Mouse (Mus musculus) yolk sac, embryonic 10.5 days (tissue): ENCODE data around the gene Rap2c.

Experiments used
- DNase-seq: peaks from one replicate; pipeline ENCODE4 v3.0.0-alpha.2; 2017; ENCODE audit warnings: low spot score

Rap2c gene

DNA sequence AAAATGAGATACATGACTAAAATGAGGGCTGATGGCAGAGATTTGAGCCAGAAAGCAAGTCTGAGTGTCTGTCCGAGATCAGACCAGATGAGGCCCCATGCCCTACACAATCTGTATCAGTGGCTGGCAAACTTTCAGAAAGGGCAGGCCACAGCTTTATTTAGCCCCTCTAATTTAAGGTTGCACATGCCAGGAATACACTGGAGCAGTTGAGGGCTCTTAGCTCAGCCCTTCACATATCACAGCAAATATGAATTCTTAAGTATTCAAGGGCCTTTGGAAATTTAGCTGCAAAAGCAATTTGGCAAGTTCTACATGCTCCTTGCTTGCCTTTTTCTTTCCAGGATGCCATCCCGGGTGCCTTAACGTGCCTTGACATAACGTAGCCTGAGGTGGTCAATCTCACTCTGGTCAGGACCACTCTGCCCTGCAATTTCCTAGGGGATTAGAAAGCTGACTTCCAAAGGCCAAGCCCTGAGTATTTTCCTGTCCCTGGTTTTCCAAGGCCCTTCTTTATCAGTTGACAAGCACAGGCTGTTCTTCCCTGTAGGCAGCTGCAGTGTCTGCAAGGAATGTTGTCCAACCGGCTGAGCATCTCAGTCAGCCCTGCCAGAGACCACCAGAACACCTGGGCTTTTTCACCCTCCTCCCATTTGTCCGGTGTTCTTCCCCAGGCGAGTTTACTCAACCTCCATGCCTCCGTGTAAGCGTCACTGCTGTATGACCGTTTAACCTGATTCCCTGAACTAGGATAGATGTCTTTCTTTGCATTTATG is 49.5 kb downstream of the Rap2c start:
- peak; percentile 7 for DNase-seq

- no peak for DNase-seq
These were observed 52.7 kb downstream of the Rap2c start for GRCm38 (mm10) chrX:50965157-50965556.

DNA sequence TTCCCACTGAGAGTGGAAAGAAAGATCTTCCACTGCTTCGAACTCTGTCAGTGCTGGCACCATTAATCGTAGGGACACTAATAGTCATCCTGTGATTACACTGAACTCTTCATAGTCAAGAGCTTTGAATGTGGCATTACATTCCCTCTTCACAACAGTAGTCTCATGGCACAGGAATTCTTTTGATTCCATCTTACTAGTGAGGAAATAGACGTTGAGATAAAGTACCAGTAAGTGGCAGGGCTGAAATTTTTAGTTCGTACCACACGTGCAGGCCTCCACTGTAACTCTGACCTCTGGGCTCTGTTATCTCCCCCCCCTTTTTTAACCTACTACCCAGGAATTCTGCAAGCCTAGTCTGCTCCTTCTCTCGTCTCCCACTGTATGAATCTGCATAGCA is 54.9 kb downstream of the Rap2c start:
- peak; percentile 6 for DNase-seq
